Mouse (Mus musculus): ENCODE data around the gene Chpf. TPM values are rescaled to one million over a fixed set of nuclear protein-coding genes. Genes with fewer than 3 reads are reported as not detected.

The Chpf gene
- total and polyA plus RNA-seq, 2 experiments from 2014 or later, result 19.3 to 47.7 TPM

DNA sequence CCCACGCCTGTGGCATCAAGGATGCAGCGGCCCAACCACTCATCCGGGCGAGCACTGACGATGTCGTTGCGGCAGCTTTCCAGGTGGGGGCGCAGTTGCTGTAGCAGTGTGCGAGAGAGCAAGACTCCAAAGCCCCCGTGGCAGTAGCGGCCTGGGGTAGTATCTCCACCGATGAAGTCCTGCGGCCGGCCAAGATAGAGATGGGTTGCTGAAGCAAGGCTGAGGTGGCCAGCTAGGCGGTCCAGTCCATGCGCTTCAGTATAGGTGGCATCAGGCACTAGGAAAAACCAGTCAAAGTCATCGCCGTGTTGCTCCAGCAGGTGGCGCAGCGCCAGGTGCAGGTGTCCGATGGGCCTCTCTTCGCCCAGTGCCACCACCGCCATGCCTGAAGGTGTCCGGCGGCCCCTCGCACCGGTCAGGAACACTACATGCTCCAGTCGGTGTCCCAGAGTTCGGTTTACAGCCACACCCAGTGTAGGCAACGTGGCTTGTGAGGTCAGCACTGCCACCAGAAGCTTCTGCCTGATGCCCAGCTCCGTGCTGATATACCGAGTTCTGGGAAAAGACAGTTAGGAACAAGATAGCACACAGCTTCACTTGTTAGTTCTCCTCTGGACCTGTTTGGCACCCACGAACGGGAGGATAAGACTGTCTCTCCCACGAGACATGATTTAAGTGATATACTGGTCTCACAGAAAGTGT lies 1.7 kb downstream of the Chpf start:
- WGBS, result 12% methylated on average over 35 of the region's 35 CpGs

DNA sequence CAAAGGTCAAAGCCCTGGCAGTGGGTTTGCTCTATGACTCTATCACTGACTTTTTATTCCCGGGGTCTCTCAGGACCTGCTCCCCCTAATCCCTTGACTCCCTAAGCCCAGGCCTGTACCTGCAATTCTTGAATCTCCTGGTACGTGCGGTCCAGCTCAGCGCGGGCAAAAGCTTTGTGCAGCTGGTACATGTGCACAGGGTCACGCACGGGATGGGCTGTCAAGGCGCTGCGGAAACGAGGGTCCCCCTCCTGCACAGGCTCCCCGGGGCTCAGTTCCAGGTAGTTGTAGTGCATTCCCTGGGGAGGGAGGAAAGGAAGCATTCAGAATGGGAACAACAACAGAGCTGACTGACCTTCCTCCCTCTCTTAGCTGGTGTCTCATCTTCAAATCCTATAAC lies 2.7 kb downstream of the Chpf start:
- no peak for ATAC-seq (ENCODE audit: insufficient read depth, low read depth)

More for the DNA sequence above, 1.7 kb downstream of the Chpf start:
- TF ChIP-seq EP300 (IDR thresholded peaks at IDR 0.05; ENCODE audit: low read depth) (no peak), CTCF (IDR thresholded peaks at IDR 0.05; ENCODE audit: low read depth) (peak; percentile 56)
- H3K27ac ChIP-seq (ENCODE audit: low read depth), result no peak overlapping the region
- H3K36me3 ChIP-seq (replicated peaks; ENCODE audit: control insufficient read depth, insufficient read depth, low read length), result peaks cover 29% of the 10 kb centered on the region
- H3K27me3 ChIP-seq (ENCODE audit: control insufficient read depth, insufficient read depth, low read length), result peaks cover 47% of the 10 kb centered on the region
- no peak overlapping the region for H3K9ac ChIP-seq (replicated peaks; ENCODE audit: low read depth, low read length)
- peak; percentile 64 for DNase-seq (ENCODE audit: low spot score)
- peaks cover 7% of the 10 kb centered on the region; the same call in 1 of the 2 replicates for H3K4me1 ChIP-seq (ENCODE audit: control insufficient read depth, insufficient read depth)
- ATAC-seq (ENCODE audit: insufficient read depth, low read depth), result no peak
- H3K4me3 ChIP-seq (ENCODE audit: low read depth, low read length), result no peak overlapping the region
- H3K4me2 ChIP-seq (ENCODE audit: low read depth, low read length), result peak overlapping the region; percentile 30
- H3K9me3 ChIP-seq (replicated peaks; ENCODE audit: control insufficient read depth, low read length), result no peaks in the 10 kb centered on the region

DNA sequence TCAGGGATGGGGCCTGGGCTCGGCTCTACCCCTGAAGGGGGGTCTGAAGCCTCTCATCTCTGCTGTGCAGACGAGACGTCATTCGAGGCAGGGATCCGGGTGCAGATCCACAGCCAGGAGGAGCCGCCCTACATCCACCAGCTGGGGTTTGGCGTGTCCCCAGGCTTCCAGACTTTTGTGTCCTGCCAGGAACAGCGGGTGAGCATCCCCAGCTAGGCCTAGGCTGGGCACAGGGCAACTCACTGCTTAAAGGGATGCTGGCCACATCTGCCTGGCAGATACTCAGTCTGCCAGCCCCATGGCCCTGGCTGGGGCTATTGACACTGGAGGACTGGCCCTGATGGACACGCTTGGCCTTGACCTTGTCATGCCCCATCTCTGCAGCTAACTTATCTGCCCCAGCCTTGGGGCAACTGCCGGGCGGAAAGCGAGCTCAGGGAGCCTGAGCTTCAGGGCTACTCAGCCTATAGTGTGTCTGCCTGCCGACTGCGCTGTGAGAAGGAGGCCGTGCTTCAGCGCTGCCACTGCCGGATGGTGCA lies 9.8 kb downstream of the Chpf start:
- DNase-seq (ENCODE audit: low spot score) (no peak), ATAC-seq (ENCODE audit: insufficient read depth, low read depth) (no peak)
- H3K36me3 ChIP-seq (replicated peaks; ENCODE audit: control insufficient read depth, insufficient read depth, low read length), result peaks cover 12% of the 10 kb centered on the region
- no peaks in the 10 kb centered on the region for H3K4me1 ChIP-seq (ENCODE audit: control insufficient read depth, insufficient read depth)
- no peak overlapping the region for H3K4me3 ChIP-seq (ENCODE audit: low read depth, low read length)
- no peaks in the 10 kb centered on the region for H3K9me3 ChIP-seq (replicated peaks; ENCODE audit: control insufficient read depth, low read length)
- no peak overlapping the region for H3K9ac ChIP-seq (replicated peaks; ENCODE audit: low read depth, low read length)
- H3K4me2 ChIP-seq (ENCODE audit: low read depth, low read length), result no peak overlapping the region
- peaks cover 40% of the 10 kb centered on the region for H3K27me3 ChIP-seq (ENCODE audit: control insufficient read depth, insufficient read depth, low read length)
- WGBS, result 69% methylated on average over 17 of the region's 17 CpGs
- TF ChIP-seq CTCF (IDR thresholded peaks at IDR 0.05; ENCODE audit: low read depth) (no peak), EP300 (IDR thresholded peaks at IDR 0.05; ENCODE audit: low read depth) (no peak)
- H3K27ac ChIP-seq (ENCODE audit: low read depth), result no peak overlapping the region

More for the DNA sequence above, 2.7 kb downstream of the Chpf start:
- DNase-seq (ENCODE audit: low spot score), result no peak
- no peak for TF ChIP-seq CTCF (IDR thresholded peaks at IDR 0.05; ENCODE audit: low read depth)
- TF ChIP-seq EP300 (IDR thresholded peaks at IDR 0.05; ENCODE audit: low read depth), result no peak
- H3K9ac ChIP-seq (replicated peaks; ENCODE audit: low read depth, low read length), result no peak overlapping the region
- peaks cover 29% of the 10 kb centered on the region for H3K36me3 ChIP-seq (replicated peaks; ENCODE audit: control insufficient read depth, insufficient read depth, low read length)
- H3K4me1 ChIP-seq (ENCODE audit: control insufficient read depth, insufficient read depth), result peaks cover 7% of the 10 kb centered on the region; the same call in 1 of the 2 replicates
- no peak overlapping the region for H3K4me3 ChIP-seq (ENCODE audit: low read depth, low read length)
- peaks cover 40% of the 10 kb centered on the region for H3K27me3 ChIP-seq (ENCODE audit: control insufficient read depth, insufficient read depth, low read length)
- no peaks in the 10 kb centered on the region for H3K9me3 ChIP-seq (replicated peaks; ENCODE audit: control insufficient read depth, low read length)
- 93% methylated on average over 11 of the region's 11 CpGs for WGBS
- no peak overlapping the region for H3K4me2 ChIP-seq (ENCODE audit: low read depth, low read length)
- no peak overlapping the region for H3K27ac ChIP-seq (ENCODE audit: low read depth)

DNA sequence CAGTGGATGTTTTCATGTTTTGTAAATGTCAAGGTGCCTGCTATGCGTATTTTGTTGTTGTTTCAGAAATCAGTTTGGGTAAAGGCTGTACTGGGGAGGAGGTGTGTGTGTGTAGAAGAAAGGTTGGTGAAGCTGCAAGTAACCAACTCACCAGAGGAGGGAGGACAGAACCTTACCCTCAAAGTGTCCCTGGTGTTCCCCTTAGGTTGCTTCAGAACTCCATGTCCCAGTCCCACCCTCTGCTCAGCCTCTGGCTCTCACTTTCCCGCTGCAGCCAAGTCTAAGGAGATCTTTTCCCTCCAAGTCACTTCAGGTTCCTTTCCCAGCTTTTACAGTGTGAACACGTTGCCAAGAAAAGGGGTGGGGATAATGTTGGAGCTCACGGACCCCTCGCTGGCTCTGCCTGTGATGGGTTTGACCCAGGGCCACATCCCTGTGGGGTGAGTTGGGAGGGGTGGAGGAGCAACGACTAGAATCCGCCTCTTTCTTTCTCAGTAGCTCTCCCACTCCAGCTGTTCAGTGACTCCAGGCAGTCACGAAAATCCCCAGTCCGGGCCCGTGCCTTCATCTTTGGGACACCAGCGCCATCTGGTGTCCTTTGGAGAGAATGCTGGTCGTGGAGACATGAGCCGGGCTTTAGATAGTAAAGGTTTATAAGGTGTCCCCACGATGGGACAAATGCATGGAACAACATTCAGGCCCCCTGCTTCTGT lies 11.7 kb downstream of the Chpf start:
- Histone ChIP-seq H3K36me3 (replicated peaks; ENCODE audit: control insufficient read depth, insufficient read depth, low read length) (no peaks in the 10 kb centered on the region), H3K4me2 (ENCODE audit: low read depth, low read length) (no peak overlapping the region), H3K4me3 (ENCODE audit: low read depth, low read length) (no peak overlapping the region), H3K27ac (ENCODE audit: low read depth) (no peak overlapping the region), H3K9ac (replicated peaks; ENCODE audit: low read depth, low read length) (no peak overlapping the region), H3K27me3 (ENCODE audit: control insufficient read depth, insufficient read depth, low read length) (peaks cover 34% of the 10 kb centered on the region), H3K9me3 (replicated peaks; ENCODE audit: control insufficient read depth, low read length) (no peaks in the 10 kb centered on the region), H3K4me1 (ENCODE audit: control insufficient read depth, insufficient read depth) (no peaks in the 10 kb centered on the region)
- WGBS, result 8% methylated on average over 14 of the region's 14 CpGs
- ATAC-seq (ENCODE audit: insufficient read depth, low read depth) (peak; percentile 80), DNase-seq (ENCODE audit: low spot score) (peak; percentile 75)
- TF ChIP-seq EP300 (IDR thresholded peaks at IDR 0.05; ENCODE audit: low read depth), result no peak
- TF ChIP-seq CTCF (IDR thresholded peaks at IDR 0.05; ENCODE audit: low read depth), result peak; percentile 92

DNA sequence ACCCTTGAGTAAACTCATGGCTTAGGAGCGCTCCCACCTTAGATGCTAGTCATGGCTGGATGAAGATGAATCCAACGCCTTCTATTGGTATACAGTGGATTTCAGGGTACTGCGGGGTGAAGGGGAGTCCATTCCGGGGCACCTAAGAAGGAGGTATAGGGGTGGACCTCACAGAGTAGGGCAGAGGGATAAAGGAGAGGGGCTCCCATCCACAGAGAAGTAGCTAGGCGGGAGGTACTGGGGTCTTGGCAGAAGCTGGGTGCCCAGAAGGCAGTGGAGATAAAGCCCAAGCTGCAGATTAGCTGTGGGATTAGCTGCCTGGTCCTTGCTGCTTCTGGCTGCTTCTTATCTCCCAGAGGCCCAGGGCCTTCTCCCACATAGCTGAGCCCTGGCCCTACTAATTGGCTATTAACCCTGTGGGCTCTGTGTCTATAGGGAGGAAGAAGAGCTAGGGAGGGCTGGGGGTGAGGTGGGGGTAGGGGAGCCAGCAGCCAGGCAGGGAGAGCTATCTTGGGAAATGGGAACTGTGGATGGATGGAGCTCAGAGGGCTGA lies 15.4 kb downstream of the Chpf start:
- no peaks in the 10 kb centered on the region for H3K36me3 ChIP-seq (replicated peaks; ENCODE audit: control insufficient read depth, insufficient read depth, low read length)
- no peak overlapping the region for H3K4me3 ChIP-seq (ENCODE audit: low read depth, low read length)
- no peaks in the 10 kb centered on the region for H3K9me3 ChIP-seq (replicated peaks; ENCODE audit: control insufficient read depth, low read length)
- peaks cover 28% of the 10 kb centered on the region for H3K27me3 ChIP-seq (ENCODE audit: control insufficient read depth, insufficient read depth, low read length)
- DNase-seq (ENCODE audit: low spot score), result no peak
- ATAC-seq (ENCODE audit: insufficient read depth, low read depth), result no peak
- H3K9ac ChIP-seq (replicated peaks; ENCODE audit: low read depth, low read length), result no peak overlapping the region
- no peak overlapping the region for H3K4me2 ChIP-seq (ENCODE audit: low read depth, low read length)
- no peak overlapping the region for H3K27ac ChIP-seq (ENCODE audit: low read depth)
- H3K4me1 ChIP-seq (ENCODE audit: control insufficient read depth, insufficient read depth), result peaks cover 6% of the 10 kb centered on the region
- 57% methylated on average over 5 of the region's 5 CpGs for WGBS
- TF ChIP-seq EP300 (IDR thresholded peaks at IDR 0.05; ENCODE audit: low read depth), result no peak
- TF ChIP-seq CTCF (IDR thresholded peaks at IDR 0.05; ENCODE audit: low read depth), result no peak
